Mouse (Mus musculus) spleen, postnatal 4 days (tissue): ENCODE results near the gene Dlg1.

Experiments
- DNase-seq, 2 experiments: peaks; one replicate each; pipeline ENCODE4 v3.0.0; 2022; ENCODE audit warnings: low spot score in 2 of 2

Dlg1 gene

GRCm38 (mm10) chr16:31737081-31737480 lies 73.8 kb downstream of the Dlg1 start:
- no peak for DNase-seq

DNA sequence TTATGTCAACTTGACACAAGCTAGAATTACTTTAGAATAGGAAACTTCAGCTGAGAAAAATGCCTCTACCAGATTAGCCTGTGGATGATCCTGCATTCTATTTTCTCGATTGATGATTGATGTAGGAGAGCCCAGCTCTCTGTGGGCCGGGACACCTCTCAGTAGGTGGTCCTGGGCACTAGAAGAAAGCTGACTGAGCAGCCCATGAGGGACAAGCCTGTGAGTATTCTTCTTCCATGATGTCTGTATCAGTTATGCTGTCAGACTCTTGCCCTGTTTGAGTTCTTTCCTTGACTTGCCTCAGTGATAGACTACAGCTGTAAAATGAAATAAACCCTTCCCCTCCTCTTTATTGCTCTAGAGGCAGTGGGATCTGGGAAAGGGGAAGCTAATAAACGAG lies 74.5 kb downstream of the Dlg1 start:
- DNase-seq, result no peak

GRCm38 (mm10) chr16:31740271-31740670 lies 77.0 kb downstream of the Dlg1 start:
- no peak for DNase-seq

GRCm38 (mm10) chr16:31740704-31741103 lies 77.5 kb downstream of the Dlg1 start:
- no peak for DNase-seq

GRCm38 (mm10) chr16:31750526-31750925 lies 87.3 kb downstream of the Dlg1 start:
- no peak for DNase-seq

DNA sequence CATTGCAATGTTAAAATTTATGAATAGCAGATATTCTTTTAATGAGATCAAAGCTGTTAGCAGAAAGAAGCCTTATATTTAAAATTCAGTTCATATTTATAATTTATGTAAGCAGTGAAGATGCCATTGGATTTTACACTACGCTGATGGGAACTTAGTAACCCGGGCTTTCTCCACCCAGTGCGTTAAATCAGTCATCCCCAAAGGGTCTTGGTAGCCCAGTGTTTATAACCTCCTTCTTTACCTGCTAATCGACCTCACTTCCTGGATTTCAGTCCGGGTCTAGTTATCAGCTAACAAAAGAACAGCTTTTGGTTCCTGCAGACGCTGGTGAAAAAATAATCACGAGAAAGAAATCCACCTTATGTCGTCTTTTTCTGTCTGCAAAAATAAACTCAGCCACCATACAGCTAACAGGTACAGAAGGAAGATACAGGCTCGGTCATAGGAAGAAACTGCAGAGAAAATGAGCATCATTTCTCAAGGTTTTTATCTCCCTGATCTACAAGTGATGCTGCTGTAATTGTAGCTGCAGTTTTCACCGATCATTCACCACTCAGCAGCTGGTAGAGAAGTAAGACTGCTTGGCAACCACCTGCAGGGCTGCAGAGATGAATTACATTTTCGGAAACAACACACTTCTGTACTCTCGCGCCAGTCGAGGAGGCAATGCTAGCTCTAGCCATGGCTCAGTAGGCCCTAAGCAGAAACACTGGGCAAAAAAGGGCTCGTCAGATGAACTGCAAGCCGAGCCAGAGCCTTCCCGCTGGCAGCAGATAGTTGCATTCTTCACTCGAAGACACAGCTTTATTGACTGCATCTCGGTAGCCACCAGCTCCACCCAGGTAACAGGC lies 91.2 kb downstream of the Dlg1 start:
- DNase-seq, result no peak

DNA sequence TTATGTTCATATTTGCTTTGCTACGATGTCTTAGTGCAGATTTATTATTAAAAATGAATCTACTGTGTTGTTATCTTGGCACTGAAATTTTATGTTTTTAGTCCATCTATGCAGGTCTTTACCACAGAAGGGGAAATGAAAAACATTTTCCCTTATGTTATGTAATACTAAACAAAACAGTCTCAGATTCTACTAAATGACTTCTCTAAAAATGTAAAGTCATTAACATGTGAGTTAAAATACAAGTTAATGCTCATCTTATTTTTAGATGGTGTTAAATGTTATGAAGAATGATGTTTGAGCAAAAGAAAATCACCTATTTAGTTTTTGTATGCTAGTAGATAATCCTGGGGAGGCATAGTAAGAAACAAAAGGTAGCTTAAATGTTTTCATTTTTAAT lies 91.8 kb downstream of the Dlg1 start:
- no peak for DNase-seq

- no peak for DNase-seq
These were observed 93.2 kb downstream of the Dlg1 start for GRCm38 (mm10) chr16:31756436-31756835.

- no peak for DNase-seq
These were observed 94.4 kb downstream of the Dlg1 start for GRCm38 (mm10) chr16:31757606-31758005.

GRCm38 (mm10) chr16:31759416-31759815 lies 96.2 kb downstream of the Dlg1 start:
- no peak for DNase-seq

- DNase-seq, result no peak
These were observed 103.1 kb downstream of the Dlg1 start for GRCm38 (mm10) chr16:31766298-31766697.

- no peak for DNase-seq
These were observed 103.5 kb downstream of the Dlg1 start for GRCm38 (mm10) chr16:31766715-31767114.

GRCm38 (mm10) chr16:31775924-31776323 lies 112.7 kb downstream of the Dlg1 start:
- no peak for DNase-seq

GRCm38 (mm10) chr16:31781015-31781414 lies 117.8 kb downstream of the Dlg1 start:
- no peak for DNase-seq

- no peak for DNase-seq
These were observed 126.8 kb downstream of the Dlg1 start for GRCm38 (mm10) chr16:31790056-31790455.

DNA sequence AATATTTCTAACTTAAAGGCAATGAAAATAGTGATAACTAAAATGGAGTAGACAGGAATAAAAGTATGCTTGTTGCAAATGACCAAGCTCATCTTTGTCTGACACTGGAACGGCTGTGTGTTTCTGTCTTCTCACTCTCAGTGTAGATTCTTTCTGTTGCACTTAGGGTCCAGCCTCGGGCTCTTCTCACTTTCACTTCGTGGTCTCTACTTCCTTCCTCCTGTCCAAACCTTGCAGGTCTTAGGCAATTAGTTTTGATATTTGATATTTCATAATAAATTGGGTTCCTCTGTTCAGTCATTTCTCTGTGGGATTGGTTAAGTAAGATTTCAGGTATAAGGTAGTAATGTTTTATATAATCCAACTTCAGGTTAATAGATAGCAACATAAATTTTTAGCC lies 140.4 kb downstream of the Dlg1 start:
- DNase-seq, result no peak

- no peak for DNase-seq
These were observed 162.8 kb downstream of the Dlg1 start for GRCm38 (mm10) chr16:31826049-31826448.

GRCm38 (mm10) chr16:31830726-31831125 lies 167.5 kb downstream of the Dlg1 start:
- no peak for DNase-seq

- DNase-seq, result no peak
These were observed 169.6 kb downstream of the Dlg1 start for GRCm38 (mm10) chr16:31832630-31833422.

GRCm38 (mm10) chr16:31834011-31834584 lies 170.9 kb downstream of the Dlg1 start:
- DNase-seq, result no peak

GRCm38 (mm10) chr16:31834662-31835318 lies 171.5 kb downstream of the Dlg1 start:
- DNase-seq, result no peak

GRCm38 (mm10) chr16:31837362-31837761 lies 174.1 kb downstream of the Dlg1 start:
- DNase-seq, result no peak
